In genomic region chr1:36121172-36121571, GRCm38 (mm10) we compare ENCODE assay signal across 21 mouse cellular contexts. TPM values are rescaled to one million over a fixed set of nuclear protein-coding genes. Genes with fewer than 3 reads are reported as not detected.
DNase-seq lines count a peak whose midpoint lies in the region; ATAC-seq and TF ChIP-seq lines count a peak whose summit lies in the region.
"Had no signal": no experiment of that assay in that cellular context is flagged by ENCODE, and none has a peak within 500 bp of the region (broad histone marks: within the 10 kb centered on the region; RNA-seq: fewer than 3 reads in every experiment).

No protein-coding gene starts in this region.

- no peak for TF ChIP-seq CTCF in lung, postnatal 0 days (IDR thresholded peaks at IDR 0.05)

- no peak overlapping the region for H3K9ac ChIP-seq in lung, postnatal 0 days (replicated peaks; ENCODE audit: low read depth)
- H3K9ac ChIP-seq: embryonic facial prominence, embryonic 12.5 days; forebrain, embryonic 13.5 days; forebrain, embryonic 15.5 days; forebrain, postnatal 0 days had no signal

- peak; percentile 17; the same call in 1 of the 2 replicates for ATAC-seq in lung, postnatal 0 days
- ATAC-seq in common myeloid progenitor, adult 5-6 weeks (replicated peaks; ENCODE audit: low read depth, poor library complexity, severe bottlenecking): 0 out of 2 replicates have a peak, but pooled peaks have one; percentile 22
- peak; percentile 60 for ATAC-seq in granulocyte monocyte progenitor cell, adult 5-6 weeks (replicated peaks; ENCODE audit: poor library complexity, severe bottlenecking)
- peak; percentile 44; the same call in 1 of the 2 replicates for ATAC-seq in megakaryocyte progenitor cell, adult 5-6 weeks (replicated peaks; ENCODE audit: poor library complexity)
- ATAC-seq: forebrain, embryonic 13.5 days; forebrain, embryonic 15.5 days; forebrain, postnatal 0 days had no signal

- H3K9me3 ChIP-seq in lung, postnatal 0 days (ENCODE audit: low read length): no peaks in the 10 kb centered on the region
- H3K9me3 ChIP-seq: embryonic facial prominence, embryonic 12.5 days; forebrain, embryonic 13.5 days; forebrain, embryonic 15.5 days had no signal

- no peaks in the 10 kb centered on the region for H3K27me3 ChIP-seq in lung, postnatal 0 days (replicated peaks; ENCODE audit: insufficient read depth, low read length)
- H3K27me3 ChIP-seq: embryonic facial prominence, embryonic 12.5 days; forebrain, embryonic 13.5 days; forebrain, embryonic 15.5 days had no signal

- DNase-seq in lung, postnatal 0 days (ENCODE audit: low spot score): no peak
- DNase-seq in lung, postnatal 10 days: no peak
- no peak for DNase-seq in cerebellum, postnatal 25 days
- no peak for DNase-seq in right cerebral cortex, postnatal 4 days
- DNase-seq in c-Kit-positive CD71-positive TER-119-positive erythroid progenitor cells, embryonic 14.5 days (ENCODE audit: low spot score): no peak
- DNase-seq: adrenal gland, adult 2 months; adrenal gland, postnatal 10 days; adrenal gland, postnatal 25 days; cerebellum, adult 11-12 months; cerebellum, adult 2 months; cerebellum, adult 9-10 months; cerebellum, postnatal 10 days; cerebellum, postnatal 36 days; forebrain, postnatal 0 days had no signal

- H3K27ac ChIP-seq in lung, postnatal 0 days (ENCODE audit: low read length): no peak overlapping the region
- H3K27ac ChIP-seq: embryonic facial prominence, embryonic 10.5 days; embryonic facial prominence, embryonic 12.5 days; forebrain, embryonic 13.5 days; forebrain, embryonic 15.5 days had no signal

- no peak overlapping the region for H3K4me3 ChIP-seq in lung, postnatal 0 days (ENCODE audit: low read depth, low read length)
- H3K4me3 ChIP-seq: embryonic facial prominence, embryonic 10.5 days; embryonic facial prominence, embryonic 12.5 days; forebrain, embryonic 13.5 days; forebrain, embryonic 15.5 days had no signal

- H3K4me2 ChIP-seq in lung, postnatal 0 days (replicated peaks; ENCODE audit: low read depth, low read length): no peak overlapping the region
- H3K4me2 ChIP-seq: embryonic facial prominence, embryonic 12.5 days; forebrain, embryonic 13.5 days; forebrain, embryonic 15.5 days had no signal

- H3K36me3 ChIP-seq in lung, postnatal 0 days (ENCODE audit: insufficient read depth, low read length): no peaks in the 10 kb centered on the region
- H3K36me3 ChIP-seq: embryonic facial prominence, embryonic 10.5 days; embryonic facial prominence, embryonic 12.5 days; forebrain, embryonic 15.5 days had no signal

- 70% methylated on average over 8 of the region's 8 CpGs for WGBS in lung, postnatal 0 days

- TF ChIP-seq EP300 in lung, postnatal 0 days (IDR thresholded peaks at IDR 0.05): no peak

- H3K4me1 ChIP-seq in lung, postnatal 0 days (ENCODE audit: insufficient read depth, low read depth, low read length): no peaks in the 10 kb centered on the region
- H3K4me1 ChIP-seq: embryonic facial prominence, embryonic 10.5 days; embryonic facial prominence, embryonic 12.5 days; forebrain, embryonic 13.5 days; forebrain, embryonic 15.5 days had no signal

RNA-seq across cellular contexts. Expression of gene Hs6st1, which starts 53.0 kb away (rescaled TPM):
- 4.9 and 6.3 TPM in 2 replicates for polyA plus RNA-seq in lung, postnatal 0 days (2015; fragmentation: Nextera tagmentation; extraction: Ambion mirVana)
- total RNA-seq in common myeloid progenitor, adult 5-6 weeks (2017): 14.6 and 19.6 TPM in 2 replicates
- 10.3 and 11.5 TPM in 2 replicates for total RNA-seq in granulocyte monocyte progenitor cell, adult 5-6 weeks (2014; fragmentation: Nextera tagmentation)
- 6.5 and 8.9 TPM in 2 replicates for total RNA-seq in granulocyte monocyte progenitor cell, adult 5-6 weeks (2017)
- 12.6 and 17.7 TPM in 2 replicates for total RNA-seq in megakaryocyte progenitor cell, adult 5-6 weeks (2015)
- 7.3 and 10.0 TPM in 2 replicates for total RNA-seq in megakaryocyte progenitor cell, adult 5-6 weeks (2017)
